Mouse (Mus musculus): Measurements from ENCODE around the gene Pex14.

GRCm38 (mm10) chr4:149057470-149057869, 42.2 kb downstream of the Pex14 start:
- TF ChIP-seq GATA1 (IDR thresholded peaks at IDR 0.05; ENCODE audit: borderline replicate concordance, low read length) (no peak), FLI1 (IDR thresholded peaks at IDR 0.05; ENCODE audit: low read length) (no peak)
